Mouse (Mus musculus): ENCODE results near the gene Mark4. TPM values are rescaled to one million over a fixed set of nuclear protein-coding genes. Genes with fewer than 3 reads are reported as not detected.

The Mark4 gene
- polyA plus RNA-seq, 1 experiment from 2014 or later: 4.7 TPM

DNA sequence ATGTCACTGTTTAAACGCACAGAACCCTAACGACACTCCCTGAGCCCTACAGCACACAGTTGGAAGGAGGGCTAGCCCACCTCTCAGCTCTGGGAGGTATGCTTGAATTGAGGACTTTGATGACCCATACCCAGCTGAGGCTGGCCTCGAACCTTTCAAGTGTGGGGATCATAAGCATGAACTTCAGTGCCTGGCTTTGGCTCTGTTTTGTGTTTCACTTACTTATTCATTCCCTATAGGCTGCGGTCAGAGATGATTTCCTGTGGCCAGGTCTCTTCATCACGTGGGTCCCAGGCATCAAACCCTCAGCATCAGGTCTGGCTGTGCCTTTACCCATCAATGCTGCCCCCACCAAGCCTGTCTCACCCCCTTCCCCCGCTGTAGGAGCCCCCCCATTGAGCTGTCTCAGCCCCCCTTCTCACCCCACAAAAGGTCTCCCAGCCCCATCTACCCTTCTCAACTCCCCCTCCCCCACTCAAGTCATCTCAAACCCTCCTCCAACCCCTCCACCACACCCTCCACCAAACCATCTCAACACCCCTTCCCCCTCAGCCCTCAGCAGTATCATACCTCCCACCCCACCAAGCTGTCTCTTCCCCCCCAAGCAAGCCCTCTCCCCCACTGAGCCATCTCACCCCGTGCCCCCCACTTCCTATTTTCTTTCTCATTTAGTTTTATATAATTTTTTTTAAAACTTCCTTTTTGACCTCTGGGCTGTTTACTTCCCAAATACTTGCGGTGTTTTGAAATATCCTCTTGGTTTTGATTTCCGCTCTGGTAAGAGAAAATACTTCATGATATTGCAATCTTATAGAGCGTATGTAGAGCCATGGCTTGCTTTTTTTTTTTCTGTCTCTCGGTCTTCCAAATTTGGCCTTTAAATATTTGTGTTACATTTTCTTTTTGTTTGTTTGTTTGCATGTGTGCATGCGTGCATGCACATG lies 42.1 kb upstream of the Mark4 start:
- no peak for ATAC-seq
- H3K36me3 ChIP-seq (ENCODE audit: control insufficient read depth, insufficient read depth): no peaks in the 10 kb centered on the region
- no peaks in the 10 kb centered on the region for H3K9me3 ChIP-seq (ENCODE audit: control insufficient read depth)
- TF ChIP-seq CTCF (IDR thresholded peaks at IDR 0.05; ENCODE audit: low read depth): no peak
- no peak overlapping the region for H3K27ac ChIP-seq (ENCODE audit: low read depth, low read length)
- no peak overlapping the region for H3K4me2 ChIP-seq (replicated peaks; ENCODE audit: low read depth)
- no peak overlapping the region for H3K9ac ChIP-seq (ENCODE audit: low read depth, low read length)
- WGBS: 63% methylated on average over 12 of the region's 12 CpGs
- no peaks in the 10 kb centered on the region for H3K4me1 ChIP-seq (replicated peaks; ENCODE audit: control insufficient read depth, insufficient read depth, low read length)
- H3K4me3 ChIP-seq (ENCODE audit: low read depth, low read length): no peak overlapping the region
- no peaks in the 10 kb centered on the region for H3K27me3 ChIP-seq (replicated peaks; ENCODE audit: control insufficient read depth, insufficient read depth, low read length)

DNA sequence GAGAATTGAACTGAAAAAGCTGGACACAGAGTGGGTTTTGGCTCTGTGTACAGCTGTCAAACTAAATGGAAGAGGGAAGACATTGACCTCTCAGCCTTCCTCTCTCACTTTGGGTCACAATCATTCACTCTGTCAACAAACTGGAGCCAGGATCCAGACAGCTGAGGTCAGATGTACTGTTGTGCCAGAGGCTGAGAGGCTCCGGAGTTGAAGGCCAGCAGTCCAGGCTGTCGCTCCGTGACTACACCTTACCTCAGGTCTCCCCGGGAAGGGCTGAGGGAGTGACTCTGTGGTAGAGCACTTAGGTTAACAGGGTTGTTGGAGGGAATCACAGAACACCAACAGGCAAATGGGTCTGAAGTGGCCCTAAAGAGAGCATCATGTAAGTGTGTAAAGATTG lies 39.7 kb upstream of the Mark4 start:
- no peaks in the 10 kb centered on the region for H3K4me1 ChIP-seq (replicated peaks; ENCODE audit: control insufficient read depth, insufficient read depth, low read length)
- no peaks in the 10 kb centered on the region for H3K27me3 ChIP-seq (replicated peaks; ENCODE audit: control insufficient read depth, insufficient read depth, low read length)
- no peak for ATAC-seq
- no peak overlapping the region for H3K4me3 ChIP-seq (ENCODE audit: low read depth, low read length)
- H3K36me3 ChIP-seq (ENCODE audit: control insufficient read depth, insufficient read depth): no peaks in the 10 kb centered on the region
- H3K9ac ChIP-seq (ENCODE audit: low read depth, low read length): no peak overlapping the region
- H3K4me2 ChIP-seq (replicated peaks; ENCODE audit: low read depth): no peak overlapping the region
- no peaks in the 10 kb centered on the region for H3K9me3 ChIP-seq (ENCODE audit: control insufficient read depth)
- 60% methylated on average over 4 of the region's 4 CpGs for WGBS
- H3K27ac ChIP-seq (ENCODE audit: low read depth, low read length): no peak overlapping the region
- TF ChIP-seq CTCF (IDR thresholded peaks at IDR 0.05; ENCODE audit: low read depth): no peak

DNA sequence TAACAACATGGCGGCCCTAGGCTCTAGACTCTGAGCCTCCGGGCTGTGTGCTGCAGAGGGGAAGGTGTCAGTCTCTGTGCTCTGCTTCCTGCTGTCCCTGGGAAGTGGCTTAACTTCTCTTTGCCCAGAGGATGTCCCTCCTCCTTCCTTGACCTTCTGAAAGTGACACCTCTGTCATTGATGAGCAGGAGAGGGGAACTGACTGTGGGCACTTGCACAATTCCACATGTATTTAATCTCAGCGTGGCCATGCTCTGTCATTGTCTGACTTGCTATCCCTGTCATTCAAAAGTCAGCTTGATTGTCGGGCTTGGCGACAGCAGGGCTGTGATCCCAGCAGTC lies 37.6 kb upstream of the Mark4 start:
- no peak for TF ChIP-seq CTCF (IDR thresholded peaks at IDR 0.05; ENCODE audit: low read depth)
- WGBS: 82% methylated on average over 5 of the region's 5 CpGs

DNA sequence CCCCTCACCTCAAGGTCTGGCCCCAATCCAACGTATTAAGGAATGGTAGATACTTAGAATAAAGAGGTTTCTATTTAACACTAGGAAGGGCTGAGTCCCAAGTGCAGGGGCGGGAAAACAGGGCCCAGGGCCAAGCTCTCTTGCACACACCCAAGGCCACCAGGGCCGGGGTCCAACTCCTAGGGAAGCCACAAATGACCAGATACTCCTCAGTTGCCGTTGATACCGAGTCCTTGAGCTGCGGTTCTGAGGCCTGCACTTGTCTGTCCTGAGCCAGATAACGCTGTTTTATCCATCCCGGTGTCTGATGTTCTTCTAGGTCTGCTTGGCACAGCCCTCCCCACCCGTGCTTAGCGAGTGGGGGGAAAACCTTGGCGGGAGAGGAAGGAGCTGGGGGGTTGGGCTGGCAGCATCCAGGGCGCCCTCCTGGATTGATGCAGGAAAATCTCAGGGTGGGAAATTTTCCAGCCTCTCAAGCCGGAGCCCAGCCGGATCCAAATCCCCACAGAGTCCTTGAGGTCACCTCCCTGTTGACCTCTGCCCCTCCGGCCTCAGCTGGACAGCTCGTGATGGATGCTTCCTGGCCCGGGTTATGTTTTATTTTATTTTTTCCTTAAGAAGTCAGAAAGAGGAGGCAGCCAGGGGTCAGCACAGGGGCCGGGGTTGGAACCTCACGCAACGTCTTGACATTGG lies 37.0 kb upstream of the Mark4 start:
- ATAC-seq: no peak
- no peaks in the 10 kb centered on the region for H3K36me3 ChIP-seq (ENCODE audit: control insufficient read depth, insufficient read depth)
- no peak for TF ChIP-seq CTCF (IDR thresholded peaks at IDR 0.05; ENCODE audit: low read depth)
- no peaks in the 10 kb centered on the region for H3K9me3 ChIP-seq (ENCODE audit: control insufficient read depth)
- no peak overlapping the region for H3K4me2 ChIP-seq (replicated peaks; ENCODE audit: low read depth)
- peaks cover 13% of the 10 kb centered on the region for H3K27me3 ChIP-seq (replicated peaks; ENCODE audit: control insufficient read depth, insufficient read depth, low read length)
- H3K27ac ChIP-seq (ENCODE audit: low read depth, low read length): no peak overlapping the region
- H3K4me3 ChIP-seq (ENCODE audit: low read depth, low read length): no peak overlapping the region
- 0 out of 2 replicates have a peak, but pooled peaks cover 4% of the 10 kb centered on the region for H3K4me1 ChIP-seq (replicated peaks; ENCODE audit: control insufficient read depth, insufficient read depth, low read length)
- 60% methylated on average over 20 of the region's 20 CpGs for WGBS
- no peak overlapping the region for H3K9ac ChIP-seq (ENCODE audit: low read depth, low read length)

More for the DNA sequence above, 37.6 kb upstream of the Mark4 start:
- Histone ChIP-seq H3K27me3 (replicated peaks; ENCODE audit: control insufficient read depth, insufficient read depth, low read length) (peaks cover 8% of the 10 kb centered on the region; the same call in 1 of the 2 replicates), H3K36me3 (ENCODE audit: control insufficient read depth, insufficient read depth) (no peaks in the 10 kb centered on the region), H3K4me2 (replicated peaks; ENCODE audit: low read depth) (no peak overlapping the region), H3K27ac (ENCODE audit: low read depth, low read length) (no peak overlapping the region), H3K9me3 (ENCODE audit: control insufficient read depth) (no peaks in the 10 kb centered on the region), H3K4me1 (replicated peaks; ENCODE audit: control insufficient read depth, insufficient read depth, low read length) (0 out of 2 replicates have a peak, but pooled peaks cover 4% of the 10 kb centered on the region), H3K9ac (ENCODE audit: low read depth, low read length) (no peak overlapping the region), H3K4me3 (ENCODE audit: low read depth, low read length) (no peak overlapping the region)
- ATAC-seq: no peak

DNA sequence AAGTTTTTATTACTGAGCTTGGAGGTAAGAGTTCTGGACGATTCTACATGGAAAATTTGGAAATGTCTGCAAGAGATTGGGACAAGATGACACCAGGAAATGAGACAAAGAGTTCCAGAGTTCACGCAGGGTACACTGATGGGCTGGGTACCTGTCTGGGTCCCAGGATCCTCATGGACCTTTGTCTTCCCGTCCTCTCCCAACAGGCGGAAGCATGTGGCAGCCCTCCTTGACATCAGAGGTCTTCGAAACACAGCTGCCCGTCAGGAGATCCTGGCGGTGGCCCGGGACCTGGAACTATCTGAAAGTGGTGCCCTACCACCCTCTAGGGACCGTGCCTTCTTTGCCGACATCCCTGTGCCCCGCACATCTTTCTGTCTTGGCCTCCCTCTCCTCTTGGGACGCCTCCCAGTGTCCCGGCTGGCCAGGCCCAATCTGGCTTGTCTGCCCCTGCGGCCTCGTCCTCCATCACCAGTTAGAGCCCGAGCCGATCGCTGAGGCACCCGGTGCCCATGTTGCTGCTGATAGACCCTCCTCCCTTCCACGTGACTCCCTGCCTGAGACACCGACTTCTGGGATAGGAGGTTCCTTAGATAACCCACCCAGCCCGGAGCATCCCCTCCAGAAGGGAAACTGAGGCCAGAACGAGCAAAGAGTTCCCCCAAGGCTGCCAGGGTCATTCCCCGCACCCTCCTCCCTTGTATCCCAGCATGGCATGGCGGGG lies 36.3 kb upstream of the Mark4 start:
- whole genome bisulfite sequencing: 81% methylated on average over 25 of the region's 25 CpGs

More for the DNA sequence above, 36.3 kb upstream of the Mark4 start:
- H3K27ac ChIP-seq (ENCODE audit: low read depth, low read length): no peak overlapping the region
- H3K4me2 ChIP-seq (replicated peaks; ENCODE audit: low read depth): no peak overlapping the region
- no peak overlapping the region for H3K4me3 ChIP-seq (ENCODE audit: low read depth, low read length)
- no peak for ATAC-seq
- no peaks in the 10 kb centered on the region for H3K36me3 ChIP-seq (ENCODE audit: control insufficient read depth, insufficient read depth)
- H3K9me3 ChIP-seq (ENCODE audit: control insufficient read depth): no peaks in the 10 kb centered on the region
- H3K4me1 ChIP-seq (replicated peaks; ENCODE audit: control insufficient read depth, insufficient read depth, low read length): 0 out of 2 replicates have a peak, but pooled peaks cover 4% of the 10 kb centered on the region
- peaks cover 20% of the 10 kb centered on the region for H3K27me3 ChIP-seq (replicated peaks; ENCODE audit: control insufficient read depth, insufficient read depth, low read length)
- no peak overlapping the region for H3K9ac ChIP-seq (ENCODE audit: low read depth, low read length)
- no peak for TF ChIP-seq CTCF (IDR thresholded peaks at IDR 0.05; ENCODE audit: low read depth)

Data from intestine, postnatal 0 days (tissue).